Mouse (Mus musculus) neural tube, embryonic 12.5 days (tissue): ENCODE results near the gene Myzap. TPM values are rescaled to one million over a fixed set of nuclear protein-coding genes. Genes with fewer than 3 reads are reported as not detected.

Source experiments
- ATAC-seq: fragments of 200-750 bp; cut with Nextera tagmentation; 2 replicates; pipeline ENCODE4 v1.8.0; 2017; ENCODE audit warnings: low read depth, mild to moderate bottlenecking, moderate TSS enrichment, moderate library complexity; ENCODE audit not compliant: low FRiP score
- H3K27ac ChIP-seq: fragments of 300-500 bp; sonication (generic); 2 replicates; pipeline ENCODE4 v1.5.1; 2016
- H3K27me3 ChIP-seq: fragments of 300-500 bp; sonication (generic); replicated peaks from 2 replicates; pipeline ENCODE4 v1.6.1; 2016; ENCODE audit warnings: mild to moderate bottlenecking
- H3K36me3 ChIP-seq: fragments of 300-500 bp; sonication (generic); 2 replicates; pipeline ENCODE4 v1.6.1; 2016; ENCODE audit warnings: mild to moderate bottlenecking
- H3K4me1 ChIP-seq: fragments of 300-500 bp; sonication (generic); 2 replicates; pipeline ENCODE4 v1.6.1; 2016
- H3K4me2 ChIP-seq: fragments of 300-500 bp; sonication (generic); replicated peaks from 2 replicates; pipeline ENCODE4 v1.6.1; 2016; ENCODE audit warnings: mild to moderate bottlenecking
- H3K4me3 ChIP-seq: fragments of 300-500 bp; sonication (generic); 2 replicates; pipeline ENCODE4 v1.5.1; 2016
- H3K9ac ChIP-seq: fragments of 300-500 bp; sonication (generic); 2 replicates; pipeline ENCODE4 v1.6.1; 2016; ENCODE audit warnings: mild to moderate bottlenecking
- H3K9me3 ChIP-seq: fragments of 300-500 bp; sonication (generic); 2 replicates; pipeline ENCODE4 v1.6.1; 2016; ENCODE audit warnings: mild to moderate bottlenecking
- WGBS: fragments of 180-500 bp; shearing (Covaris S2); methylation state at CpG from one replicate; pipeline ENCODE4 v1.1.7; 2016; 5-methylcytosine and 5-hydroxymethylcytosine counted together
- polyA plus RNA-seq: library from polyadenylated mRNA; unstranded; fragments of >200 nt; fragmentation: Nextera tagmentation; extraction: Ambion mirVana; gene quantifications from 2 replicates; pipeline ENCODE4 v1.2.1, GENCODE M21; 2016

The Myzap gene
- polyA plus RNA-seq, 1 experiment from 2014 or later, result 5.4 TPM

DNA sequence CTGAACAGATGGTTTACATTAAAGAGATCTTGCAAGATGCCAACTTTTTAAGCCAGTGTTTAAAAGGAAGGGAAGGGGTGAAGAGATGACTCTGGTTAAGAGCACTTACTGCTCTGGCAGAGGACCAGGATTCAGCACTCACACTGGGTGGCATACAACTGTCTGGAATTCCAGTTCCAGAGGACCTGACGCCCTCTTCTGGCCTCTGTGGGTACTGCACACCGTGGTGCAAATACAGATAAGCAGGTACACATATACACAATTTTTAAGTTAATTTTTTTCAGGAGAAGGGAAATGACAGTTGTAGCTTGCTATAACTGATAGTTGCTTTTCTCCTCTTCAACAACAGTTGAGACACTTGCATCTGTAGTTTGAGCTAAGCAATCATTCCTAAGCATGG is 62.2 kb downstream of the Myzap start:
- no peaks in the 10 kb centered on the region for H3K4me1 ChIP-seq
- H3K36me3 ChIP-seq, result no peaks in the 10 kb centered on the region
- no peak overlapping the region for H3K4me3 ChIP-seq
- no peaks in the 10 kb centered on the region for H3K27me3 ChIP-seq
- H3K9ac ChIP-seq, result no peak overlapping the region
- WGBS, result 78% methylated on average over 2 of the region's 2 CpGs
- no peak overlapping the region for H3K27ac ChIP-seq
- no peak for ATAC-seq
- H3K4me2 ChIP-seq, result no peak overlapping the region
- no peaks in the 10 kb centered on the region for H3K9me3 ChIP-seq

DNA sequence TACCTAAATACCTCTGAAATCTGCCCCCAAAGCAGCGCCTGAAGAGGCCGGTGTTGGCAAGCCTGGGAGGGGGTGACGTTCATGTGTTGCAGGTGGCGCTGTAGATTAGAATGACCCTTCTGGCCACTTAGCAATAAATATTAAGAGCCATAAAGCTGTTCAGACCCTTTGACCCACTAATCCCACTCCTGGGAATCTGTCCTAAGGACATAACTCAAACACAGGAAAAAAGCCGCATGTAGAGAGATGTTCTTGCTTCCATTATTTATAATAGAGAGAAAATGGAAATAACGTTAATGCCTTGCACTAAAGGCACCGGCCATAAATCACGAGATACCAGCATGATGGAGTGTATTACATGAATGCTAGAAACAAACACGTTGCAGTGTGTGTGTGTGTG is 64.7 kb downstream of the Myzap start:
- H3K4me3 ChIP-seq, result no peak overlapping the region
- no peaks in the 10 kb centered on the region for H3K36me3 ChIP-seq
- WGBS, result 27% methylated on average over 9 of the region's 9 CpGs
- ATAC-seq, result 0 out of 2 replicates have a peak, but pooled peaks have one; percentile 56
- H3K9me3 ChIP-seq, result no peaks in the 10 kb centered on the region
- H3K4me2 ChIP-seq, result no peak overlapping the region
- no peak overlapping the region for H3K9ac ChIP-seq
- H3K27ac ChIP-seq, result no peak overlapping the region
- H3K4me1 ChIP-seq, result no peaks in the 10 kb centered on the region
- 0 out of 2 replicates have a peak, but pooled peaks cover 4% of the 10 kb centered on the region for H3K27me3 ChIP-seq

DNA sequence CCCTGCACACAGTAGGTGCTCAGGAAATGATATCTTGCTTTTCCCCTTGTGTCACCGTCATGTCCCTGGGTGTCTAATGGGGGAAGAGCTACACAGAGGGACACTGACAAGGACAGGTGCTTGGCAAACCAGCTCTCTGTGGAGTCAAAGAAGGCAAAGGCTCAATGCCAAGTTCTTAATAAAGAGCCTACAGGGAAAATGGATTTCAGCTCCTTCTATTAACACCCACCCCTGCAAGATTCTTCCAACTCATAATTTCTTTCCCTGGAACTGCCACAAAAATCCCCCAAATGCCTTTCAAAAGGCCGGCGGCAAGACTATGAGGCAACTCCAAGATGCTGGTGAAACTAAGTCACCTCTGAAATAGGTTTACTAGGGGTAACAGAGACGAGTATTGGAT is 68.3 kb downstream of the Myzap start:
- 0 out of 2 replicates have a peak, but pooled peaks cover 5% of the 10 kb centered on the region for H3K27me3 ChIP-seq
- no peaks in the 10 kb centered on the region for H3K36me3 ChIP-seq
- H3K4me1 ChIP-seq, result no peaks in the 10 kb centered on the region
- no peak overlapping the region for H3K4me2 ChIP-seq
- H3K9ac ChIP-seq, result no peak overlapping the region
- no peak overlapping the region for H3K4me3 ChIP-seq
- no peak for ATAC-seq
- H3K27ac ChIP-seq, result no peak overlapping the region
- 90% methylated on average over 4 of the region's 4 CpGs for WGBS
- H3K9me3 ChIP-seq, result no peaks in the 10 kb centered on the region

DNA sequence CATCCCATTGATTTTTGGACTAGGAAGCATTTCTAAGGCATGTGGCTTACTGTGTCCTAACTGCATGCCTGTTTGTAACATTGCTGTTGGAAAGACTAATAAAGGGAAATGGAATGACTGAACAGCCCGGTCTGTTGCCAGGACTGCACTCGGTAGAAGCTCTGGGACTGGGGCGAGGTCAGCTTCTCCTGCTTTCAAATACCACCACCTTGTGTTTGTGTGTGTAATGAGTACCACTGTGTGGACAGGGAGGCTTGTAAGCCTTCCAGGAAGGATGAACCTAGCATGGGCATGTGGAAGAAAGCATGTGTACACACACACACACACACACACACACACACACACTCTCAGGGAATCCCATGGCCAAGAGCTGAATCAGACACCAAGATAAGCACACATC is 72.3 kb downstream of the Myzap start:
- H3K4me1 ChIP-seq, result no peaks in the 10 kb centered on the region
- ATAC-seq, result no peak
- H3K36me3 ChIP-seq, result no peaks in the 10 kb centered on the region
- no peak overlapping the region for H3K27ac ChIP-seq
- H3K27me3 ChIP-seq, result 0 out of 2 replicates have a peak, but pooled peaks cover 5% of the 10 kb centered on the region
- no peaks in the 10 kb centered on the region for H3K9me3 ChIP-seq
- no peak overlapping the region for H3K9ac ChIP-seq
- H3K4me3 ChIP-seq, result no peak overlapping the region
- WGBS, result 78% methylated on average over 3 of the region's 3 CpGs
- H3K4me2 ChIP-seq, result no peak overlapping the region

DNA sequence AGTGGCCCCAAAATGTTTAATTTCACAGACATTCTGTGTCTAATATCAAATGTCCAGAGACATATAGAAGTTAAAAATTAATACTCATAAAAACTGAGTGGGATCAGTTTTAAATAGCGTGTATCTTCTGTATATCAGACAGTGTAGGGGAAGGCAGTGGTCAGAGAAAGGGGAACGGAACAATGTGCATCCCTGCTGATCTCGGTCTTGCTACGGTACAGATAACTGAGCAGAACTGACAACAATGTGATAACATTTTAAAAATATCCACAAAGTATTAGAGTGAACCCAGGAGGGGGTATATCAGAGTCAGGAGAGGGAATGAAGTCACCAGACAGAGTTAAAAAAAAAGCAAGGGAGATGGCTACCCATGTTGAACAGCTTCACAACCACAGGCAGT is 74.7 kb downstream of the Myzap start:
- 92% methylated on average over 4 of the region's 4 CpGs for WGBS
- H3K27me3 ChIP-seq, result 0 out of 2 replicates have a peak, but pooled peaks cover 2% of the 10 kb centered on the region
- no peaks in the 10 kb centered on the region for H3K36me3 ChIP-seq
- H3K4me2 ChIP-seq, result no peak overlapping the region
- H3K9ac ChIP-seq, result no peak overlapping the region
- no peaks in the 10 kb centered on the region for H3K4me1 ChIP-seq
- H3K9me3 ChIP-seq, result no peaks in the 10 kb centered on the region
- no peak overlapping the region for H3K27ac ChIP-seq
- no peak overlapping the region for H3K4me3 ChIP-seq
- ATAC-seq, result no peak

DNA sequence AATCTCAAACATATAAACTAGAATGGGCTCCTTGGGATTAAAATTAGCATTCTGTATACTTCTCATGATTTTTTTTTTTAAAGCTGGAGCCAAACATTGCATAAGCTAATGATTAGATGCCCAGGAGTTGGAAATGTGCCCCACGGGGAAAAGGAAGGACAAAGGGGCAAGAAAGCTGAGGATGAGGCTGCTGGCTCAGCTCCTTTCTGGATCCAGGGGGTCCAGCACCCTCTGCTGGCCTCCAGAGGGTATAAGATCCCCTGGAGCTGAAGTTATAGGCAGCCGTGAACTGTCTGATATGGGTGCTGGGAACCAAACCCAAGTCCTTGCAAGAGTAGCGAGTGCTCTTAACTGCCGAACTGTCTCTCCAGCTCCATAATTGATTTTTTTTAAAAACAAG is 76.3 kb downstream of the Myzap start:
- ATAC-seq, result no peak
- Histone ChIP-seq H3K27me3 (no peaks in the 10 kb centered on the region), H3K36me3 (no peaks in the 10 kb centered on the region), H3K9me3 (no peaks in the 10 kb centered on the region), H3K9ac (no peak overlapping the region), H3K4me3 (no peak overlapping the region), H3K4me2 (no peak overlapping the region), H3K4me1 (no peaks in the 10 kb centered on the region), H3K27ac (no peak overlapping the region)
- whole genome bisulfite sequencing, result 89% methylated on average over 4 of the region's 4 CpGs

DNA sequence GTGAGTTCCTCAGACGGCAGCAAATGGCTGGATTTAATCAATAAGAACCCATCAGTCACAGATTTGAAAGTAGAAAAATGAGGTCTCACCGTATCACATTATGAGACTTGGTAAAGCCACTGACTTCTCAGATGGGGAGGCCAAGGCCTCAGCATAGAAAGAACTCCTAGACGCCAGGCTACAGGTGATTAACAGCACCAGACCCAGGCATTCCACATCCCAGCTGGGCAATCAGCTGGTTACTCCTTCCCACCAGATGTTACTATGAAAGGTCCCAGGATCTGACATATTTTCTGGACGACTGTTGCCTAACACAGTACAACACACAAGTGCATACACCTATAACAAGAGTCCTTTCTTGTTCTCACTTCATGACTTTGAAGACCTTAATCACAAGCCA is 78.6 kb downstream of the Myzap start:
- H3K9me3 ChIP-seq, result no peaks in the 10 kb centered on the region
- no peak for ATAC-seq
- no peak overlapping the region for H3K9ac ChIP-seq
- H3K4me2 ChIP-seq, result no peak overlapping the region
- H3K36me3 ChIP-seq, result no peaks in the 10 kb centered on the region
- H3K27ac ChIP-seq, result no peak overlapping the region
- H3K4me1 ChIP-seq, result no peaks in the 10 kb centered on the region
- WGBS, result 63% methylated on average over 4 of the region's 4 CpGs
- no peak overlapping the region for H3K4me3 ChIP-seq
- H3K27me3 ChIP-seq, result no peaks in the 10 kb centered on the region

DNA sequence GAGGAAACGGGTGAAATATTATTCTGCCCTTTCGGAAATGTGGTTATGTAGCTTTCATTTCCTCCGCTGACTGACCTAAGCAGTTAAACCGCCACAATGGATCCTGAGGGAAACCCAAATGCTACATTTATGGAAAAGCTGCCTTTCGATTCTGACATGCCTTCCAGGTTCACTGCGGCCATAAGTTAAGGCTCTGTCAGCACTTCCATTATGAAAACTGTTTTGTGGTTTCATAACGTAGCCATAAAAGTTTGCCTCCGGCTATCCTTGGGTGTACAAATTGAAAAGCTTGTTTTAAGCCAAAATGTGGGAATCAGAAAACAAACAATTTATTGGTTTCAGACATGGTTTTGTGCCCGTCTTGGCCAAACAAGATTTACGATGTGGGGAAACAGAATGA is 79.3 kb downstream of the Myzap start:
- Histone ChIP-seq H3K27ac (no peak overlapping the region), H3K9me3 (no peaks in the 10 kb centered on the region), H3K4me2 (no peak overlapping the region), H3K9ac (no peak overlapping the region), H3K36me3 (no peaks in the 10 kb centered on the region), H3K27me3 (no peaks in the 10 kb centered on the region), H3K4me1 (no peaks in the 10 kb centered on the region), H3K4me3 (no peak overlapping the region)
- no peak for ATAC-seq
- WGBS, result 67% methylated on average over 10 of the region's 10 CpGs

DNA sequence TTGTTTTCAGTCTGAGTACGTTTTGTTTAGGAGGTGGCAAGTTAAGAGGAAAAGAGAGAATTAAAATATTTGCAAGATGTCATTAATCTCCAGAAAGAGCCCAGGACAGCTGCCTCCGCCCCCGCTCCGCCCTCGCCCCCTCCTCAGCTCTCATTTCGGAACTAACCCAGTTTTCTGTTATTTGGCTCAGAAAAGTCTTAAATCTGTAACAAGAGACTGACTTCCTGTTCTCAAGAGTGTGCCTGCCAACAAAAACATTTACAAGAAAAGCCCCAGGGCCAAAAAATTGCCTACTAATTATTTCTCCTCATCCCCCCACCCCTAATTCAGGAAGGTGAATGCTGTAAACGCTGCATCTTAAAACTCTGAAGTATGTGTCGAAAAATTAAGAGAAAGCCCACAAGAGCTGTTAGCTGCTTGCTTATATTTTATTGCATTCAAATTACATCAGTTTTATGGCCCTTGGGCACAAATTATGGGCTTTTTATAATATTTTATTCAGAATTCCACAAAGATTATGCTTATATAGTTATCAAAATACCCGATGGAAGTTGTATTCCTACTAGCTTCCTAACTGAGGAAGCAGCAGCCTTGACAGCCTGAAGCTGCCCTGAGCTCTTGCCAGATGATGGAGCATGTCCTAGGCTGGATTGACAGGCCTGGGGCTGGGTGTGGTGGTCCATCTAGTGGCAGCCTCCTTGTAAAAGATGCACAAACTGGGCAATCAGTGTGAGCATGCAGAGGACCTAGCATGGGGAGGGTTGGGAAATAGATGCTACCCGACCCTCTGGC is 93.6 kb downstream of the Myzap start:
- Histone ChIP-seq H3K9ac (no peak overlapping the region), H3K4me3 (no peak overlapping the region), H3K27ac (no peak overlapping the region), H3K9me3 (no peaks in the 10 kb centered on the region), H3K36me3 (no peaks in the 10 kb centered on the region), H3K4me1 (no peaks in the 10 kb centered on the region; the same call in 1 of the 2 replicates), H3K4me2 (no peak overlapping the region), H3K27me3 (no peaks in the 10 kb centered on the region)
- no peak for ATAC-seq
- 61% methylated on average over 10 of the region's 10 CpGs for WGBS

DNA sequence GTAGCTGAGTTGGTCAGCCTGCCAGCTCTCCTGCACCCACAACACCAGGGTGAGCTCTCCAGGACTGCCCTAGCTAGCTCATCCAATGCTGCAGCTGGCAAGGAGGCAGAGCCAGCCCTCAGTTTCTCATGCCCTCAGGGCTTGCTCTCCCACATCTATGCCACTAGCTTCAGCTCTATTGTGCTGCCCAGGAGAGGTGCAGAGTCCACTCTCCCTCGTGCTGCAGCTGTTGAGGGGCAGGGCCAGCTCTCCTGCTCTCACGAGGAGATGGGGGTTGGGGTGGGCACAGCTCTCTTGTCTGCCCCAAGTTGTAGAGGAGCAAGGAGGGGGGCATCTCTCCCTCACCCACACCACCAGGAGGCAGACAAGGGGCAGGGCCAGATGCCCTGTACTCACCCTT is 95.5 kb downstream of the Myzap start:
- Histone ChIP-seq H3K9me3 (no peaks in the 10 kb centered on the region), H3K27me3 (no peaks in the 10 kb centered on the region), H3K4me2 (no peak overlapping the region), H3K36me3 (no peaks in the 10 kb centered on the region), H3K9ac (no peak overlapping the region), H3K4me3 (no peak overlapping the region), H3K27ac (no peak overlapping the region), H3K4me1 (no peaks in the 10 kb centered on the region; the same call in 1 of the 2 replicates)
- ATAC-seq, result no peak
- 7% methylated on average over 2 of the region's 2 CpGs for WGBS

DNA sequence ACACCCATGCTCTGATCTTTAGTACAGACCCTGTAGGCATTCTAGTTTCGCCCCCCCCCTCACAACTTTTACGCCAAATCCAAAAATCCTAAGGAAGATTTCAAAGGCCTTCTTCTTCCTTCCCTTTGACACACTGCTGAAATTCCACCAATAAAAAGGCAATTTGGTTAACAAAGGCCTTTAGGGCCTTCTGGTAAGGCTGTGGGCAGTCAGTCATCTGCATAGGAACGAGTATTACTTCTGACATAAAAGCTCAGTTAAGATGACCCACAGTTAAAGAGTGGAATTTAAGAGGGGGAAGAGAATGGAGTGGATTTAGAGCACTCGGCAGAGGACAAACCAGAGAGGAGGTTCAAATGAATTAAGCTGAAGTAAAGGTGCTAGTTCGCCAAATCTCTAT is 98.4 kb downstream of the Myzap start:
- no peak overlapping the region for H3K9ac ChIP-seq
- no peaks in the 10 kb centered on the region for H3K27me3 ChIP-seq
- no peaks in the 10 kb centered on the region for H3K9me3 ChIP-seq
- no peak overlapping the region for H3K4me2 ChIP-seq
- no peak overlapping the region for H3K27ac ChIP-seq
- H3K4me3 ChIP-seq, result no peak overlapping the region
- ATAC-seq, result no peak
- WGBS, result 25% methylated on average over 5 of the region's 5 CpGs
- no peaks in the 10 kb centered on the region; the same call in 1 of the 2 replicates for H3K4me1 ChIP-seq
- no peaks in the 10 kb centered on the region for H3K36me3 ChIP-seq

DNA sequence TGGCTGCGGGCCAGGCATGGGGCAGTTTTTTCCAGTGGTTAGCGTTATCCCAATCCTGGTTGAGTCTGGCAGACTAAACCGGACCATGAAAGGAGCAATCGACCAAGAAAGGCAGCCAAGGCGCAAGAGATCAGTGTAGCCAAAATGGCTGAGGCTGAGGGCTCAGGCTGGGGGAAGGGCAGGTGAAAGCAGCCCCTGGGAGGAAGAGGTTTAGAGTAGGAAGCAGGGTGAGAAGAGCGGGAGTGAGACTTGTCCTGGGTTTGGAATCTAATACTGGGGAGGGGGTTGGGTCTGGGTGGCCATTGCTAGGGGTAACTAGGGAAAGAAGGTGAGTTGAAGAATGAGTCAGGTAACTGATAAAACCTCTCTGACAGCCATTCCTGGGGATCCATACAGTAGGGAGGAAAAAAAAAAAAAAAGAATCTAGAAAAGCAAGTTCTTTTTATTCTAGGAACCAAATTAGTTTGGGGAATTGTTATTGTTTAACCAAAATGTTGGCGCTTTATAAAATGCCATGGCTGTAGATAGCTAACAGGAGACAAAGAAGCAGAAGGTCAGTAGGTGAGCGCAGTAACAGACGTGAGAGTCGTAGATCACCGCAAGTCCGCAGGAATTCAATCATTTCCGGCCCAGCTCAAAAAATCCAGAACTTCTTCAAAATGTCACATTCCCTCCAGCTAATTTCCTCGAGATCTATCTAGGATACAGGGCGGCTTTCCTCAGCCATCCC is 99.7 kb downstream of the Myzap start:
- no peaks in the 10 kb centered on the region for H3K36me3 ChIP-seq
- no peak overlapping the region for H3K9ac ChIP-seq
- H3K9me3 ChIP-seq, result no peaks in the 10 kb centered on the region
- H3K27ac ChIP-seq, result no peak overlapping the region
- no peaks in the 10 kb centered on the region; the same call in 1 of the 2 replicates for H3K4me1 ChIP-seq
- H3K4me3 ChIP-seq, result no peak overlapping the region
- ATAC-seq, result no peak
- no peak overlapping the region for H3K4me2 ChIP-seq
- 71% methylated on average over 15 of the region's 15 CpGs for WGBS
- H3K27me3 ChIP-seq, result no peaks in the 10 kb centered on the region
